Mouse (Mus musculus): ENCODE data around the gene Pla2g2c. TPM values are rescaled to one million over a fixed set of nuclear protein-coding genes. Genes with fewer than 3 reads are reported as not detected.

Pla2g2c gene
- total RNA-seq, 2 experiments from 2014 or later, result 0.16 TPM; not detected in 1

Other genes with a start within 250 kb of the Pla2g2c start
- gene Vwa5b1, start 88.9 kb upstream of the Pla2g2c start, total RNA-seq (2021), result not detected
- under 1 TPM; 0.20 to 0.28 TPM for gene Ubxn10, start 12.4 kb downstream of the Pla2g2c start, total RNA-seq (2021)
- not detected for gene Pla2g2f, start 32.8 kb downstream of the Pla2g2c start, total RNA-seq (2021)
- not detected for gene Pla2g2d, start 50.9 kb downstream of the Pla2g2c start, total RNA-seq (2021)
- 1 to 10 TPM; 2.3 to 5.6 TPM for gene Pla2g5, start 138.7 kb downstream of the Pla2g2c start, total RNA-seq (2021)
- not detected for gene Gm13030, start 149.2 kb downstream of the Pla2g2c start, total RNA-seq (2021)
- not detected for gene Pla2g2e, start 153.2 kb downstream of the Pla2g2c start, total RNA-seq (2021)
- gene Otud3, start 189.2 kb downstream of the Pla2g2c start, total RNA-seq (2021), result 1 to 10 TPM; 7.0 to 7.4 TPM
- not detected for gene Rnf186, start 242.3 kb downstream of the Pla2g2c start, total RNA-seq (2021)
- gene Tmco4, start 248.1 kb downstream of the Pla2g2c start, total RNA-seq (2021), result 1 to 10 TPM; 3.8 to 4.5 TPM